Mouse (Mus musculus) embryonic facial prominence, embryonic 15.5 days (tissue): ENCODE data around the gene Pou3f1. TPM values are rescaled to one million over a fixed set of nuclear protein-coding genes. Genes with fewer than 3 reads are reported as not detected.
"Not testable (repeated sequence)": the region's sequence is repeated elsewhere in the genome, so short reads cannot be mapped to it uniquely, and the experiment has no call there.

Experiments used
- ATAC-seq: fragments of 200-750 bp; cut with Nextera tagmentation; 2 replicates; pipeline ENCODE4 v1.8.0; 2017; ENCODE audit warnings: low read depth, moderate TSS enrichment; ENCODE audit not compliant: insufficient number of reproducible peaks, low FRiP score, low TSS enrichment
- H3K27ac ChIP-seq: fragments of 300-500 bp; sonication (generic); replicated peaks from 2 replicates; pipeline ENCODE4 v1.5.1; 2015; ENCODE audit warnings: mild to moderate bottlenecking, inconsistent platforms
- H3K27me3 ChIP-seq: fragments of 300-500 bp; sonication (generic); 2 replicates; pipeline ENCODE4 v1.6.1; 2015; ENCODE audit warnings: inconsistent platforms
- H3K36me3 ChIP-seq: fragments of 300-500 bp; sonication (generic); 2 replicates; pipeline ENCODE4 v1.6.1; 2015; ENCODE audit warnings: mild to moderate bottlenecking, inconsistent platforms
- H3K4me1 ChIP-seq: fragments of 300-500 bp; sonication (generic); 2 replicates; pipeline ENCODE4 v1.6.1; 2015; ENCODE audit warnings: inconsistent platforms
- H3K4me2 ChIP-seq: fragments of 300-500 bp; sonication (generic); replicated peaks from 2 replicates; pipeline ENCODE4 v1.6.1; 2015; ENCODE audit warnings: mild to moderate bottlenecking, inconsistent platforms
- H3K4me3 ChIP-seq: fragments of 300-500 bp; sonication (generic); replicated peaks from 2 replicates; pipeline ENCODE4 v1.5.1; 2015; ENCODE audit warnings: mild to moderate bottlenecking, inconsistent platforms
- H3K9ac ChIP-seq: fragments of 300-500 bp; sonication (generic); 2 replicates; pipeline ENCODE4 v1.6.1; 2015; ENCODE audit warnings: inconsistent platforms
- H3K9me3 ChIP-seq: fragments of 300-500 bp; sonication (generic); replicated peaks from 2 replicates; pipeline ENCODE4 v1.6.1; 2016; ENCODE audit warnings: inconsistent platforms
- WGBS: fragments of 180-500 bp; shearing (Covaris S2); methylation state at CpG from one replicate; pipeline ENCODE4 v1.1.7; 2015; 5-methylcytosine and 5-hydroxymethylcytosine counted together
- polyA plus RNA-seq: library from polyadenylated mRNA; unstranded; fragments of >200 nt; fragmentation: Nextera tagmentation; extraction: Ambion mirVana; gene quantifications from 2 replicates; pipeline ENCODE4 v1.2.1, GENCODE M21; 2015

The Pou3f1 gene
- polyA plus RNA-seq, 1 experiment from 2014 or later: 4.4 TPM

GRCm38 (mm10) chr4:124703881-124704796, 47.5 kb downstream of the Pou3f1 start:
- Histone ChIP-seq H3K36me3 (peaks cover 16% of the 10 kb centered on the region), H3K9me3 (no peaks in the 10 kb centered on the region), H3K4me3 (peak overlapping the region; percentile 15), H3K27ac (peak overlapping the region; percentile 89), H3K4me2 (peak overlapping the region; percentile 81), H3K9ac (peak overlapping the region; percentile 10; the same call in 1 of the 2 replicates), H3K27me3 (no peaks in the 10 kb centered on the region), H3K4me1 (peaks cover 76% of the 10 kb centered on the region)
- ATAC-seq: no peak
- WGBS: 4% methylated on average over 6 of the region's 6 CpGs

- Histone ChIP-seq H3K4me3 (peak overlapping the region; percentile 15), H3K4me2 (peak overlapping the region; percentile 81), H3K27ac (peak overlapping the region; percentile 89), H3K9ac (peak overlapping the region; percentile 10; the same call in 1 of the 2 replicates), H3K4me1 (peaks cover 76% of the 10 kb centered on the region), H3K27me3 (no peaks in the 10 kb centered on the region), H3K9me3 (no peaks in the 10 kb centered on the region), H3K36me3 (peaks cover 16% of the 10 kb centered on the region)
- ATAC-seq: no peak
- WGBS: 16% methylated on average over 11 of the region's 11 CpGs
These were observed 48.3 kb downstream of the Pou3f1 start for GRCm38 (mm10) chr4:124704797-124705474.

DNA sequence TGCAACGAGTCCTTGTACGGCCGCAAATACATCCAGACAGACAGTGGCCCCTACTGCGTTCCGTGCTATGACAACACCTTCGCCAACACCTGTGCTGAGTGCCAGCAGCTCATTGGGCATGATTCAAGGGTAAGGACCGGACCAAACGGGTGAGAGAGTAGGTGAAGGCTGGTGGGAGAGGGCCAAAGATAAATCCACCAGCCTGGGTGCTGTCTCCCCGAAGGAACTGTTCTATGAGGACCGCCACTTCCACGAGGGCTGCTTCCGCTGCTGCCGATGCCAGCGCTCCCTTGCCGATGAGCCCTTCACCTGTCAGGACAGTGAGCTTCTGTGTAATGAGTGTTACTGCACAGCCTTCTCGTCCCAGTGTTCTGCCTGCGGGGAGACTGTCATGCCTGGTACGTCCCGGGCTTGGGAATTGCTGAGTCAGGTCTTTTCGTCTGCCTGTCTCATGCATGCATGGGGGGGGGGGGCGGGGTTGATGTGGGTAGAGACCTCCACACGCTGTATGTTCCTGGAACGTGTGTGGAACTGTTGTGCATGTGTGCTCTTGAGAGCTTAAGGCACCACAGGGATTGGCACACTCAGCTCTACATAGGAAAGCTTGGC, 49.2 kb downstream of the Pou3f1 start:
- Histone ChIP-seq H3K9me3 (no peaks in the 10 kb centered on the region), H3K4me2 (no peak overlapping the region), H3K4me3 (no peak overlapping the region), H3K9ac (no peak overlapping the region), H3K4me1 (peaks cover 79% of the 10 kb centered on the region), H3K27ac (peak overlapping the region; percentile 89; the same call in 1 of the 2 replicates), H3K36me3 (peaks cover 16% of the 10 kb centered on the region), H3K27me3 (no peaks in the 10 kb centered on the region)
- WGBS: 79% methylated on average over 23 of the region's 23 CpGs
- no peak for ATAC-seq

GRCm38 (mm10) chr4:124707381-124708199, 51.0 kb downstream of the Pou3f1 start:
- Histone ChIP-seq H3K27ac (peak overlapping the region; percentile 96), H3K4me1 (peaks cover 72% of the 10 kb centered on the region), H3K36me3 (peaks cover 16% of the 10 kb centered on the region)
- 81% methylated on average over 25 of the region's 25 CpGs for WGBS
- not testable (repeated sequence) for H3K4me2 ChIP-seq, H3K4me3 ChIP-seq, H3K9me3 ChIP-seq, H3K27me3 ChIP-seq, ATAC-seq, H3K9ac ChIP-seq

GRCm38 (mm10) chr4:124708200-124708517, 51.6 kb downstream of the Pou3f1 start:
- H3K27me3 ChIP-seq, ATAC-seq, H3K9me3 ChIP-seq, H3K9ac ChIP-seq: not testable (repeated sequence)
- H3K4me3 ChIP-seq: peak overlapping the region; percentile 36
- peaks cover 70% of the 10 kb centered on the region for H3K4me1 ChIP-seq
- H3K4me2 ChIP-seq: peak overlapping the region; percentile 52
- 13% methylated on average over 1 of the region's 1 CpGs for WGBS
- H3K36me3 ChIP-seq: peaks cover 16% of the 10 kb centered on the region
- peak overlapping the region; percentile 96 for H3K27ac ChIP-seq

GRCm38 (mm10) chr4:124708518-124709477, 52.2 kb downstream of the Pou3f1 start:
- no peaks in the 10 kb centered on the region for H3K9me3 ChIP-seq
- peak overlapping the region; percentile 36 for H3K4me3 ChIP-seq
- peaks cover 64% of the 10 kb centered on the region for H3K4me1 ChIP-seq
- peaks cover 16% of the 10 kb centered on the region for H3K36me3 ChIP-seq
- H3K4me2 ChIP-seq: peak overlapping the region; percentile 52
- ATAC-seq: peak; percentile 91
- H3K27me3 ChIP-seq: no peaks in the 10 kb centered on the region
- peak overlapping the region; percentile 96 for H3K27ac ChIP-seq
- under 1% methylated on average over 41 of the region's 41 CpGs for WGBS
- H3K9ac ChIP-seq: 0 out of 2 replicates have a peak overlapping the region, but pooled peaks have one; percentile 15

- H3K36me3 ChIP-seq: peaks cover 16% of the 10 kb centered on the region
- no peaks in the 10 kb centered on the region for H3K9me3 ChIP-seq
- peak overlapping the region; percentile 96 for H3K27ac ChIP-seq
- 2% methylated on average over 18 of the region's 18 CpGs for WGBS
- H3K4me1 ChIP-seq: peaks cover 54% of the 10 kb centered on the region
- peak overlapping the region; percentile 52 for H3K4me2 ChIP-seq
- no peak for ATAC-seq
- H3K9ac ChIP-seq: no peak overlapping the region
- no peaks in the 10 kb centered on the region for H3K27me3 ChIP-seq
- peak overlapping the region; percentile 36 for H3K4me3 ChIP-seq
These were observed 53.4 kb downstream of the Pou3f1 start for GRCm38 (mm10) chr4:124709961-124710446.

Other genes starting within 250 kb of the Pou3f1 start
- gene 3100002H09Rik, start 46.0 kb upstream of the Pou3f1 start, polyA plus RNA-seq: 0.25 and 0.66 TPM in 2 replicates
- 68.9 and 71.3 TPM in 2 replicates for gene Utp11, start 36.8 kb downstream of the Pou3f1 start, polyA plus RNA-seq
- 17.3 and 17.8 TPM in 2 replicates for gene Fhl3, start 43.9 kb downstream of the Pou3f1 start, polyA plus RNA-seq
- gene Sf3a3, start 58.0 kb downstream of the Pou3f1 start, polyA plus RNA-seq: 138 and 141 TPM in 2 replicates
- gene Inpp5b, start 85.0 kb downstream of the Pou3f1 start, polyA plus RNA-seq: 29.2 and 30.9 TPM in 2 replicates
- gene Mtf1, start 145.3 kb downstream of the Pou3f1 start, polyA plus RNA-seq: 10.9 and 11.2 TPM in 2 replicates
- gene Yrdc, start 193.9 kb downstream of the Pou3f1 start, polyA plus RNA-seq: 37.3 and 37.6 TPM in 2 replicates
- 57.9 and 59.1 TPM in 2 replicates for gene 1110065P20Rik, start 194.4 kb downstream of the Pou3f1 start, polyA plus RNA-seq
- gene Maneal, start 205.4 kb downstream of the Pou3f1 start, polyA plus RNA-seq: 1.2 and 1.5 TPM in 2 replicates
- 0.04 and 0.09 TPM in 2 replicates for gene Epha10, start 224.1 kb downstream of the Pou3f1 start, polyA plus RNA-seq